Mouse (Mus musculus) right cerebral cortex, postnatal 14 days (tissue): ENCODE results near the gene Nxn.

Source experiments
- DNase-seq: peaks from one replicate; pipeline ENCODE4 v3.0.0; 2022

Nxn gene

DNA sequence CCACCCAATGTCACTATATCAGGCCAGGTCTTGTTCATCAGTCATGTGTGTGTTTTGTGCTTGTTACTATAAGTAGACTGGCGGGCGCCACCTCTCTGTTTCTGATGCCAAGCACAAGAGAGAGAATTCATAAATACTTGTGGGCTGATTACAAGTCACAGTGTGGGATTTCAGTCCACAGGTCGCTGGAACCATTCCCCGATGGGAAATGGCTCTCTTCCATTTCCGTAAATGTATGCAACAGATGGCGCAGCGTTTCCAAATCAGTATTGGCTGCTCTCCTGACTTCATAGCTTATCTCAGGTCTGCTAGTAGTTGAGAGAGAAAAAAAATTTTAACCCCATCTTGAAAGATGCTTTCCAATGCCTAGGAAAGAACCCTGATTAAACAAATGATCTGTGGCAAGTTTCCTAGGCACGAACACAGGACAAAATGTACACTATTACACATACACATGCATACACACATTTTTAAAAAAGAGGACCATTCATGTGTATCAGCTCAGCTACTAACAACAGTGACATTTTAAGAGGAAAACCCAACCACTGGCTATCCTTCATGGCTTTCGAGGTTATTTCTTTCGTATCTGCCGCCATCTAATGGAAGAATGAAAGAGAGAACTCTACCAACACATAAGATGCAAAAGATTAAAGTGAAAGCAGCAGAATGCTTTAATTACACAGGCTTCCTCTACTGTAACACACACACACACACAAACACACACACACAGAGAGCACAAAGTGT is 819 bp upstream of the Nxn start:
- DNase-seq: no peak

DNA sequence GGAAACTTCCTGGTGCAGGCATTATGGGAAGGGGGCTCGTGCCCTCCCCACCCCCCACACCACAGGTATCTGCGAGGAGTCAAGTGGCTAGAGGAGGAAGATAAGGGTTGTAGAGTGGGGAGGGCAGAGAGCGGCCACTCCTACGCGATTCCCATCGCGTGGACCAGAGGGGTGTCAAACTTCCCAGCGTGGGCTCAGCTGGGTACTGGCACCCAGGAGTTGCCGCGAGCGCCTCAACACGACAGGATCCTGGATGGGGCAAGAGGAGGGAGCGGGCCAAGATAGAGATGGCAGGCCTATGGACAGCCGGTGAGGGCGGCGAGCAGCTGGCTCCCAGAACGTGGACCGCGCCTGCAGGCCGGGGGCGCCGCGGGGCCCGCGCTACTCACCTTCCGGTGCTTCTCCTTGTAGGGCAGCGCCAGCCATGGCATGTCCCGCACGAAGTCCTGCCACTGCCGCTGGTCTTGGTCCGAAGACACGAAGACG is 585 bp downstream of the Nxn start:
- DNase-seq: no peak

DNA sequence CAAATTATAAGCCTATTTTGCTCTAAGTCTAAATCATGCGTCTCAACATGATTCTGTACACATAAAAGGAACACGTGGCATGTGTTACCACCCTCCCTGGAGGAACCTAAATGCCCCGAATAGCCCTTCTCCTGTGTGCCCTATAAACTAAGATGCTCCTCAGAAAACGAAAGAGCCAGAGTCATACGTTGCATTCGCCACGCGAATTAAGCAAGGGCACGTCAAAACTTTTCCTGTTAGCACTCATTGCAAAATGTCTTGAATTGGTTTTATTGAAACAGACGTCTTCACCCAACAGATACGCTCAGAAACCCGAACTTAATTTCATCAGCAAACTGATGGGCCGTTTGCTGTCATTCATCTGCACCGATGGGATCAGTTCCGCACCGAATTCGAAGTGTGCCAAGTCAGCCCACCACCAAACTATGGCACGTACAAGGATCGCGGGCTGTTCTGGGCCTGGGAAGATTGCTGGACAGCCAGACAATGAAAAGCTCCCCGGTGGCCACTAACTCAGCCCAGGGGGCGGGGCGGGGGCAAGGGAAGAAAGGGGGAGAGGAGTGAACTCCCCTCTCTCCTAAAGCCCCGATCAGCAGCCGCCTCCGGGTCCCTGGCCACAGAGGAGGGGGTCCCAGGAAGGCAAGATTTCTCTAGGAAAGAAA is 1.2 kb downstream of the Nxn start:
- no peak for DNase-seq

DNA sequence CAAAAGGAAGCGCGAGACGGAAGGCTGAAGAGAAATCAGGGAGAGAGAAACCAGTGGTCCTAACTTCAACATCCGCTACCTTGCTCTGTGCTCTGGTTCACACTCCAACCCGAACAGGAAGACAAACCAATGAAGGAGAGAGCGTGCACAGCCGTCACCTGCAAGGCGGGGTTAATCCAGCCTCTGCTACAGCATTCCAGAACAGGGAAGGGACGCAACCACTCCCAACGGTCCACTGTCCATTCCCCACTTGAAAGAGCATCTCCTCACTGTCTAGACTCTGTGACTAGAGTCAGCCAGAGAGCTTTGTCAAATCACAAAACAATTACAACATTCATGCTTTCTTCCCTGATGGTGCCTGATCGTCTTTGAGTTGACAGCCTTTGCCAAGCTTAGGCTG is 5.9 kb downstream of the Nxn start:
- DNase-seq: no peak

DNA sequence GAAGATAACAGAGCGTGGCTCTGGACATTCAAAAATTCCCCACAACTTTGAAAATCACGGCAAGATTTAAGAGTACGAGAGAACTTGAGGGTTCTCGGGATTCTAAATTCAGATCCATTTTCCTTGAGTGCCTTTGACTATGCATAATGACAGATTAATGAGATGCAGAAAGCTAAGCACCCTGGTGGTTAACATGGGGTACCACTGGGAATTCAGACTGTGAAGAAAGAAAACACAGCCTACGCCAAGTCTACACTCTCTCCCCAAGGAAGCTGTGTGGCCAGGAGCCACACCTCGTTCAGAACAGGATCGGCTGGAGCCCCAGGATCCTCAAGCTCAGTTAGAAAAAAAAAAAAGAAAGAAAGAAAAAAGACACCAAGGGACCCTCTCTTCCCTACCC is 6.4 kb downstream of the Nxn start:
- no peak for DNase-seq

DNA sequence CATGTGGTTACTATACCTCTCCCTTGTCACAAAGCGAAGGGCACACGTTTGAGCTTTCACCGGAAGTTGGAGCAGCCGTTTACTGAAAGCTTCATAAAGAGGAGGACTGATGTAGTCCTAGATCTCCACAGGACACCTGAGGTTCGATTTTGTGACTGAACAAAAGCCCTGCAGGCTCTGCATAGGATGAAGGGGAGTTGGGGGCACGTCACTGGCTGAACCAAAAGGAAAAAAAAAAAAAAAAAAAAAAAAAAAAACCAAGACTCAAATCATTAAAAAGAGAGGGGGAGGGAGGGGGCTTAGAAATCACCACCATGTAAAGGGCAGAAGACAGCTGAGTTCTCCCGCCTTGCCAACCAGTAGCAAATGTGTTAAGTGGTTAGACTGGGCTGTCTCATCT is 10.2 kb downstream of the Nxn start:
- no peak for DNase-seq

DNA sequence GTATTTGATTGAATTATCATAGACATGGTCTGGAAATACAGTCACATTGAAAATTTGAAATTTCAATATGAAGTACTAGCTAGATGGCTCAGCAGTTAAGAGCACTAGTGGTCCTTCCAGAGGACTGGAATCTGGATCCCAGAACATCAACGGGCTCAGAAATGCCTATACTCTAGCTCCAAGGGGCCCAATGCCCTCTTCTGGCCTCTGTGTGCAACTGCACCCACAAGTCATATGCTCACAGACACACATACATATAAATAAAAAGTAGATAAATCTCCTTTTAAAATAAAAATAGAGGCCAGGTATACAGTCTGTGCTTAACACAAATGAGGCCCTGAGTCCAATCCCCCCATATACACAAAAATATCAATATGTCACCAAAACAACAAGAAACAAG is 11.8 kb downstream of the Nxn start:
- DNase-seq: no peak

DNA sequence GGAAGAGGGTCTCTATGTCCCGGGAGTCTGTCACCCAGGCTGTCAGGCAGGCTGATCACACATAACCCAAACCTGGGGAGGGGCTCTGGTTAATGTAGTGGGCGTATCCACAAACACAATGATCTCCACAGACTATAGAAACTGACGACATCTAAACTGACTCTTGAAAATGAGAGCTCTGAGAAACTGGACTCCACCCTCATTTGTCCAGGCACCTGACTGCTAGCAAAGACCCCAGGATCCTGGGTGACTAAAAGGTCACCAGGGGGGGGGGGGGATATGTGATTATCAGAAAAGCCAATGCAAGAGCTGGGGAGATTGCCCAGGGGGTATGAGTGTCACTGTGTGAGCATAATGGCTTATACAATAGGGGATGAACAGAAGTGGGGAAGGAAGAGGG is 13.2 kb downstream of the Nxn start:
- DNase-seq: no peak

DNA sequence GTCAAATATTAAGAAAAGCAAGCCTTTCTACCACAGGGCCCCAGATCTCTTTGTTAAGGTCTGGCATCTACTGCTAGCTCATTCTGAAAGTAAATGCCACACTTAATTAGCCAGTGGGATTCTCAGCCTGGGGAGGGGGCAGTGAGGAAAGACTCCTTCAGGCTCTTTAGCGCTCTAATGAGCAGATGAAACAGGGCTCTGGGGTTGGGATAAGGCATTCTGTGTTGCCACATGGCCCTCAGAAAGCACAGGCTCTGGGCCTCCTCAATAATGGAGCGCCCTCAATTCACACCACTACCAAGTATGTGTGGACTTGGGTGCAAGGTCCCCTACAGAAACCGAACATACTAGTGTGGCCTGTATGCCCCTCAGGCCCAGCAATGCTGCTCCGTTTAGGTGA is 13.9 kb downstream of the Nxn start:
- DNase-seq: no peak

DNA sequence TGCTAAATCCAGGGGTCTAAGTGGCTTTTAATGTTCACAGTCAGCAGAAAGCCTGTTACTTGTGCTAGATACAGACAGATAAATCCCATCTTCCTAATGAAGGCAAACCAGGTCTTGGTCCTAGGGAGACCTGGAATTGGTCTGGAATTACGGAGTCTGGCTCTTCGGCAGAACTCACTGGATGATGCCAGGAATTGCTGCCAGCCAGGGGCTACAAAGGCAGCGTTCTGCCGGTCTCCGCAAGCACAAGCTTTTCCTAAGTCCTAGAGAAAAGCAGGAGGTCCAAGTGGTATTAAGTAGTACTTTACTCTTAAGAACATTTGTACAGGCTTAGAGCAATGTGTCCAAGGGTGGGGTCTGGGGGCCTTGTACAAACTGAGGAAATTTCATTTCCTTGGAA is 14.6 kb downstream of the Nxn start:
- no peak for DNase-seq

DNA sequence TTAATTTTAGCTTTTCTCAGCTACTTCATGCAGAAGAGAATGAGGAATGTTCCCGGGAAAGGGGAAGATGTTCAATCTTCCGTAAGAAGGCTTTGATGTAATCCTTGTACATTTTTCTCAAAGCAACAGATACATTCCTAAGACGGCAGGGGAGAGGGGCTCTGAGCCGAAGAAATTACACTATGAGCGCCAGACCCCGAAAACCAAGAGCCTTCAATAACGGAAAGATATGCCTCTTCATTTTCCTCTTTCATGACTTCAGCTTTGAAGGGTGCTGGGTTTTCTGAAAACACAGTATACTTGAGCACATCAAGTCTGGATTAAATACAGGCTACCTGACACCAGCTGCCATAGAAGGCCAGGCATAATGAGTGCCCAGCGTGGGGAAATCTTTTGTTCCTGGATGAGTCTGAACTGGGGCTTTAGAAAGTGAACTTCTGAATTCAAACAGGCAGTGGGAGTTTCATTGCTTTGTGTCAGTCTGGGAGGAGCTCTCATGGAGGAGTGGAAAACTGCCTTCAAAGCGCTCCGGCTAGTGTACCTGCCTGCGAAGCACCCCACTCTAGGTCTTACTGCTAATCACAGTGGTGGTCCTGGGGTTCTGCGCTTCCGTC is 16.1 kb downstream of the Nxn start:
- no peak for DNase-seq

DNA sequence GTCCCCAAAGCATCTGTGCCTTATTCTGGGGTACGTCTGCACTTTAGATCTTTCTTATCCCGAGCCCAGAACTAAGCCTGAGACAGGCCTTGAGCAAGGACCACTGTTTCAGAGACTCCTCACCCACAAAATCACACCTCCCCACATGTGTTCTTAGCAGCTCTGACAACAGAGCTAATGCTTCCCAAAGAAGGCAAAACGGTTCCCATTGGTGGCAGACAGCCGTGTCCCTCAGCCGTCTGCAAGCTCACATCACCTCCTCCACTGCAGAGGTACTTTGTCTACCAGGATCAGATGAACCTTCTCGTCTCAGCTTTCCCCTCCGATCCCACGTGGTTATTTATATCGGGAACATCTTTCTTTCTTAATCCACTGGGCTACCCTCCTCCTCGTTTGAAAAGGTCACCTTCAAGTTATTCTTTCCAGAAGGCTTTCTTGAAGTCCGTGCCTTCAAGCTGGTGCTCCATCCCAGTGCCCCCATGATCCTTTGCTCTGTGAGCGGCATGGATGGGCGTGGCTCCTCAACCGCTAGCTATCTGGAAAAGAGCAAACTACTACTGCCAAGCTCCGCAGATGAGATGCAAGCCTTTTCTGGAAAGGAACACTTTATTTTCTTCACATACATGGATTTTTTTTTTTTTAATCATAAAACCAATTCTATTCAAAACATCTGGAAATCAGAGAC is 17.6 kb downstream of the Nxn start:
- DNase-seq: no peak

DNA sequence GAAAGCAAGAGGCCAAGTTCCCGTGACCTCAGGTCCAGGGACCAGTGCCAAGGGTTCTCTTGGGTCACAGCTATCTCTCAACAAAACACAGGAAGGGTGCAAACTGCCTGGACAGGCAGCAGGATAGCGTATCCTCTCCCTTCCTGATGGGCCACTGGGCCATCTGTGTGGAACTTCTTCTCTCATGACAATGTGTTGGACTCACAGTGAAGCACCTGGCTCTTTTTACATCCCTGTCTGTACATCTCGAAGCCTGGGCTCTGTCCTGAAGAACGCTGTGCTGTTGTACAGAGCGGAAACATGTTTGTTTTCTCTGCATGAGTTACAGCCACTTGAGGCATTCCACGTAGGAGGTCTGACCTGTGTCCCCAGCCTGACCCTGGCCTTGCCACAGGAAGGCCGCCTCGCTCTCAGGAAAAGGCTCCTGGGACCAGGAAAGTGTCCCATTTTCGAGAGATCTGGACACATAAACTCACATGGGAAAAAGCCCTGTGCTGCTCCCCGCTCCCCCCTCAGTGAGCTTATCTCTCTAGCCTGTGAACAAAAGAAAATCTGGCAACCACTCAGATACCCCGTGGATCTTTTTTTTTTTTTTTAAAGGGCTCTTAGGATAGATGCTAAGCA is 18.9 kb downstream of the Nxn start:
- DNase-seq: no peak

DNA sequence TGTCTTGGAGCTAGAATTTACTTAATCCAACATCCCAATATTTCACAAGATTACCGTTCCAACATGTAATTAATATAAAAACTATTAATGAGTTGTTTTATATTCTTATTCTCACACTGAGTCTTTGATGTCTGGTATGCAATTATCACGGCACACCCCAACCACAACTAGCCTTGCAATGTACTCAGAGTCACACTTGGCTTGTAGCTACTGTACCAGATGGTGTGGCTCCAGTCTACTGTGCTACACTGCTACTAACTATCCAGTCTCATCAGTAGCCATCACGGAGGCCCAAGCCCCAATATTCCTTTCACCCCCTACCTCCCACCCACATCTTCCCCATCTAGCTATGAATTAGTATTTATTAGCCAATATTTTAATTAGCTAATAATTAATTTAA is 22.5 kb downstream of the Nxn start:
- DNase-seq: no peak

DNA sequence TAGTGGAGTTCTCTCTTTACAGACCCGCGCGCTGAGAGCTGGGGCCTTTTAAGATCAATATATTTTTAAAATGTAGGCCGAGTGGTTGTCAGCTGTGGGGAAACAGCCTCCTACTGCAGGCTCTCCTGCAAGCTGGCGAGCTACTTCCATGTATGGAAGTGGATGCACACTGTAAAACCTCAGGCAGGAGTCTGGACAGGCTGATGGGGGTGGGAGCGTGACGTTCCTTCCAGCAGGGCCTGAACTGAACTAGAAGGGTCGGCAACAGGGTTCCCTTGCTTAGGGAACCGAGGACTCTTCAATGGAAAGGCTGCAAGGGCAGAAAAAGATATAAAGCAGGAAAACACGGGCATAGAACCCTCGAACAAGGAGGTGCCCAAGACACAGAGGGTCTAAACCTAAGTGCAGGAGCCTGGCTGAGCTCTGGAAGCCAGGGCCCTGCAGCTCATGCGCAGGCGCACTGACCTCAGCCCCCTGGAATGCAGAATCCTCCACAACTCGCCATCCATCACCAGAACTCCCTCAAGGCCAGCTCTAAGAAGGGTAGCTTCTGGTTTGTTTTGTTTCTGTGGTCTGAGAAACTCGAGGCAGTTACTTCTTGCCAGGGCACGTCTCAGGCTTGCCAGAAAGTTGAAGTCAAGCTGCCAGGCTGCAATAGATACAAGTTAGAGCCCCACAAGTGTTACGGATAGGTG is 24.3 kb downstream of the Nxn start:
- no peak for DNase-seq

DNA sequence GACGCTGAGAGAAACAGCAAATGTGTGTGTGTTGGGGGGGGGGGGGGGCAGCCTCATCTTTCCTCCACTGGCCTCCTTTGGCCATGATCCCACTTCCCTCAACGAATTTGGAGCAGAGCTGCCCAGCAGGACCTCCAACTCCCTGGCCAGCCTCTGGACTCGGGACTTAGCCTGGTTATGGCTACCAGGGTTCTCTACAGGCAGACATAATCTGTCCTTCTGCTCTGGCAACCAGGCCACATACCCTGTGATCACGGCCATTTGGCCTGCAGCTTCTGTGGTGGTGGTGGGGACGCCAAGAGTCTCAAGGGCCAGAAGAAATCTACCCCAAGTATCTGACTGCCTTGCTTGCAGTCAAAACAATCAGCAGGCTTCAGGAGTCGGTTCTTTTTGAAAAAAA is 26.4 kb downstream of the Nxn start:
- no peak for DNase-seq

DNA sequence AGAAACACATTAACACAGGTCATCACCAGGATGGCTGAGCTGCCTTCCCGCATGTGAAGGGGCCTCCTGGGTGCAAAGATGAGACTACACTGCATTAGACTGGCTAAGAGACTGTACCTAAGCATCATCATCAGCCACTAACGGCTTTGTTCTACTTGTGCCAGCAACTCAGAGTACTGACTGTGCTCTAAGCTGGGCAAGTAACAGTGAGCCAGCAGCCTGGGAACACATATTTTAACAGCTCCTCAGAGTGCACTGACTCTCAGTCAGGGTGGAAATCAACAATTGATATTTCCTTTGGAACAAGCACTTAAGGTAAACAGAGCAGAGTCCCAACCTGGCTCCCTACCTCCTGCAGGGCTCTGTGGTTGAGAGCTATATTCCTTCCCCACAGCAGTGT is 26.8 kb downstream of the Nxn start:
- DNase-seq: no peak

DNA sequence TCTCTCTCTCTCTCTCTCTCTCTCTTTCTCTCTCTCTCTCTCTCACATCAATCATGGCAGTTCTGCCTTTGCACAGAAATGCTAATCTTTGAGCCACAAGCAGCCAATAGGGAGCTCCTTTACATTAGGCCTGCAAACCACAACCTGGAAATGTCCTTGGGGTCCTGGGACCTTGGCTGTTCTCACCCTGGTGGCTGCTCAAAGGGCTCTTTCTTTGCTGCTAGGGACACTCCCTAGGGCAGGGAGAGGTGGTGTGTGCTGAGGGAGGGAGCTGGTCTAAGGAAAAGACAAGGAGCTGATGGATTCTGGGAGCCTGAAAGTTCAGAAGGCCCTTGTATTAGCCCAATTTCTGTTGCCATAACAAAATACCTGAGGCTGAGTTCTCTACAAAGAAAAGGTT is 28.4 kb downstream of the Nxn start:
- DNase-seq: no peak

DNA sequence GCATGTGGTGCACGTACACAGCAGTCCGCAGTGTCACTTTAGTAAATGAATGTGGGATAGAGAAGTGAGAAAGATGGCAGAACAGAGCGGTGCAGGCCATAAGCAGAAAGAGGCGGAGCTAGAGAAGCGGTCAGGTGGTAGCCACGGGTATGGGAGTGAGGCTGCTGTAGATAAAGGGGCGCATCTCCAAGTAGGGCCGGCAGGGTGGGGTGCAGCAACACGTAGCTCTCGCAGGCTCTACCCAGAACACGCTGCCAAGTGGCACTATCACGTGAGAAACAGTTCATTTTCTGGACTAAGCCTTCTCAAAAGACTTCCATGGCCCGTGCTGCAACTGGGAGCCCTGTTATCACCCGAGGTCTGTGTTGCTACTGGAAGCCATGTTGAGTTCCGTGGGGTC is 32.2 kb downstream of the Nxn start:
- no peak for DNase-seq

DNA sequence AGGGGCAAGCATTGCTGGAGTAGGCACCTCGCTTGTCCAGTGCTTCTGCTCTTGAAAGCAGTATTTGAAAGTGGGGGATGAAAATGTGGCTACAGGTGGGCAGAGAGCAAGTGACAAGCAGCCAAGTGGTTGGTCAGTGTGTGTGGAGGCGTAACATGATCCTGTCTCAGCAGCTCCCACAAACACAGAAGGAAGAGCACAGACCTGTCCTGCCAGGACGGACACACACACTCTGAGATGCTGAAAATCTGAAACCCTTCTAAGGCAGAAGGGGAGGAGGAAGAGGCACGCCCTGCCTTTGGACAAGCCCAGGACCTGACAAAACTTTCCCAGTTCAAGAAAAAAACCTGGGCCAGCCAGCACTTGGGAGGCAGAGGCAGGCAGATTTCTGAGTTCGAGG is 34.9 kb downstream of the Nxn start:
- DNase-seq: no peak

DNA sequence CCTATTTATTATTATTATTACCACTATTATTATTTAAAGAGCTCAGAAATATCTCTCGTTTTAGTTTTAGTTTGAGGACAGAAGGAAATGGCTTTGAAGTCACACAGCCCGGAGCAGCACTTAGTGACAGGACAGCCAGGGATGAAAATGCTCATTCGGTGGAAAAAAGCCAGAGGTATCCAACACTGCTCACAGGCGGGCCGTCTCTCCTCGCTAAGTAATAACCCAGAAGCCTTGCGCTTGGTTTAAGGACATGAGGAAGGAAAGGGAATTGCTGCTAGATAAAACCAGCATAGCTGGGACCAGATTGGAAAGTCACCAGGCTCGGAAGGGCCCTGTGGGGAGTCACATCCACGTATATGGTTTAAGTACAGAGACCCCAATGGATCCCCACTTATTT is 35.3 kb downstream of the Nxn start:
- DNase-seq: no peak

DNA sequence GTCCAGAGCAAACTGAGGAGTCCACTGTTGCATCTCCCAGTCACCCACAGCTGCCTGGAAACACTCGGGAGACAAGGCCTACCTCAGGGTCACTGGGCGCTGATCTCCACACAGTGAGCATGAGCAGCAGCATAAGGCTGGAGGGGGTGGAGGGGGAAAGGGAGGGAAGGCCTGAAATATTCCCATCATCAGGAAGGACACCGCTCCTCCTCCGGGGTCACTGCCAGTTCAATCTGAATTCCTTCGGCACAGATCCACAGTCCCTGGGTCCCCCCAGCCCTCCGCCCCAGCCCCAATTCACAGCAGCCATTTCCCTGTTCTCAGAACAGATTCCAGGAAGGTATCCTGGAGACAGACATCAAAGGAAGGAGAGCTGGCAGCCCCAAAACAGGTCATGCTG is 35.8 kb downstream of the Nxn start:
- DNase-seq: no peak

DNA sequence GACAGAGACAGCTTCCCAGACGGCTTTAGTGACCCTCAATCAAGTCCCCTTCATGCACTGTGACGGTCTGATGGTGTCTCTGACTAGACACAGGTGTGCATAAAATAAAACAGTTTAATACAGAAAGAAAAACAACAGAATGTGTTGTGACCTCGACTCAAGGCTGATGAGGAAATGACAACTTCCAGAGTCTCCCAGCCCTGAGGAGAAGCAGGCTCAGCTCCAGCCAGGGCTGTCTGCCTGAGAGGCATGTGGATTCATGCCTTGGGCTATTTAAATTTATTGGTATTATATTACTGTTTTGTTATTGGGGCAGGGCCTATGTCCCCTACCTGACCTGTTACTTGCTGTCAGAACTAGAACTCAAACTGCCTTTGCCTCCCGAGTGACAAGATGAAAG is 37.5 kb downstream of the Nxn start:
- no peak for DNase-seq
